Mouse (Mus musculus): ENCODE data around the gene A830018L16Rik.

- no peak for TF ChIP-seq CTCF (IDR thresholded peaks at IDR 0.05; ENCODE audit: control insufficient read depth, insufficient read depth, low read length)
- no peak for TF ChIP-seq POLR2A (IDR thresholded peaks at IDR 0.05; ENCODE audit: borderline replicate concordance, control insufficient read depth, low read depth, low read length)
Measured at GRCm38 (mm10) chr1:11915873-11916272, 502.0 kb downstream of the A830018L16Rik start.
